Mouse (Mus musculus) ES-Bruce4 (cell line): ENCODE measurements around the gene Optc.

Source experiments
- CTCF ChIP-seq: IDR thresholded peaks from one replicate; pipeline ENCODE4 v1.8.1; 2011; ENCODE audit warnings: low read depth, low read length
- POLR2A ChIP-seq: IDR thresholded peaks from one replicate; pipeline ENCODE4 v1.8.1; 2011; ENCODE audit warnings: low read length; ENCODE audit not compliant: insufficient read depth

DNA sequence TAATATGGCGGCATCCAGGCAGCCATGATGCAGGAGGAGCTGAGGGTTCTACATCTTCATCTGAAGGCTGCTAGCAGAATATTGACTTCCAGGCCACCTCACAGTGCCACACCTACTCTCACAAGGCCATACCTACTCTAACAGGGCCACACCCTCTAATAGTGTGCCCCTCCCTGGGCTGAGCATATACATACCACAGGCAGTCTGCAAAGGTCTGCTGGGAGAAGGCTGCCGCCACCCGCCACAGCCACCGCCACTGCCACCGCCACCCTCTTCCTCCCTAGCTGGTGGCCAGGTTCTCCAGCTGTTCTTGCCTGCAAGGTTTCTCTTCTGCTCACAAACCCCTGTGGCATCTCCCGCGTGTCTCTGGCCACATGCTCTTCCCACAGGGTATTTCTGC is 22.0 kb downstream of the Optc start:
- TF ChIP-seq POLR2A (no peak), CTCF (no peak)
